Mouse (Mus musculus) macrophage (primary cell): ENCODE measurements around the gene Copz2. TPM values are rescaled to one million over a fixed set of nuclear protein-coding genes. Genes with fewer than 3 reads are reported as not detected.
"Not testable (repeated sequence)": the region's sequence is repeated elsewhere in the genome, so short reads cannot be mapped to it uniquely, and the experiment has no call there.

Experiments used
- H3K27ac ChIP-seq: fragments of 350-480 bp; formaldehyde crosslinking; 2 replicates; pipeline ENCODE4 v1.9.0; 2021
- H3K36me3 ChIP-seq: fragments of 350-480 bp; formaldehyde crosslinking; 2 replicates; pipeline ENCODE4 v1.9.0; 2021; ENCODE audit errors: inconsistent target
- H3K4me3 ChIP-seq: fragments of 350-480 bp; formaldehyde crosslinking; 2 replicates; pipeline ENCODE4 v1.9.0; 2021; ENCODE audit errors: inconsistent target
- H3K79me2 ChIP-seq: fragments of 350-480 bp; formaldehyde crosslinking; 2 replicates; pipeline ENCODE4 v1.9.0; 2021; ENCODE audit errors: inconsistent target
- WGBS: methylation state at CpG from one replicate; pipeline ENCODE4 v1.1.7; 2026; ENCODE audit warnings: inconsistent platforms; ENCODE audit not compliant: missing documents; 5-methylcytosine and 5-hydroxymethylcytosine counted together
- polyA plus RNA-seq: library from polyadenylated mRNA; stranded (reverse); fragments of 250-400 nt; gene quantifications from 3 replicates; pipeline ENCODE4 v1.2.4, GENCODE M21; 2018; ENCODE audit warnings: inconsistent platforms

Gene Copz2
- polyA plus RNA-seq, 1 experiment from 2014 or later, result 23.0 TPM

DNA sequence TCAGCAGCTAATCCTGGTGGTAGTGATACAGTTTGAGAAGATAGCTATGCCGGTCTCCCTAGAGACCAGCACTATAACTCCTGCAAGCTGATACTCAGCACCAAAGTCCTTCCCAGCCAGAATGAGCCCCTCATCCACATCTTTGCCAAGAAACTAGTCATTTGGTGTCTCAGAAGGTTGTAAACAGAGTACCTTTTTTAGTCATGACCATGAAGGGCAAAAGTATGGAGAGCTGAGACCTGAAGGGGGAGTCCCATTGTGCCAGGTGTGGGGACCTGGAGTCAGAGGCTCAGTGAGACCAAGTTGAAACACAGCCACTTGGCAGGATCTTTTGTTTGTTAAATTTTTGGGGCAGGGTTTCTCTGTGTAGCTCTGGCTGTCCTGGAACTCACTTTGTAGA is 15.5 kb upstream of the Copz2 start:
- WGBS, result 94% methylated on average over 1 of the region's 1 CpGs

DNA sequence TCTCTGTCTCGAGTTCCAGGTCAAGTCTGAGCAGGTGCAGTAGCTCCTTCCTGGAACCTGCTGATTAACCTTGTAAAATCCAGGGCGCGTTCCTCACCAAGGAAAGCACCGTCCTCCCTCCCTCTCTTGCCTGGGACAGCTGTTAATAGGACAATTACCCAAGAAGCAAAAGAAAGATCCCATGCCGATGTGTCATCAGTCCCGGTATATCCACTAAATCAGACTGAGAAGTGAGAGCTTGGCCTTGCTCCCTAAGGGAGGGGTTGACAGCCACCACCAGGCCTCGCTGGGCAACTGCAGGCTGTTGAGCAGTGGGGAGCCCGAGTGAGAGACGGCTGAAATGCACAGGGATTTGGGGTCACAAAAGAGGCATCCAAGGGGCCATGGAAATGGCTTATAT is 12.4 kb upstream of the Copz2 start:
- H3K27ac ChIP-seq, result peak overlapping the region; percentile 55
- no peak overlapping the region for H3K4me3 ChIP-seq
- H3K79me2 ChIP-seq, result no peaks in the 10 kb centered on the region
- 55% methylated on average over 9 of the region's 9 CpGs for WGBS
- no peaks in the 10 kb centered on the region for H3K36me3 ChIP-seq

More for the DNA sequence above, 15.5 kb upstream of the Copz2 start:
- H3K27ac ChIP-seq, result no peak overlapping the region
- H3K79me2 ChIP-seq, result peaks cover 1% of the 10 kb centered on the region; the same call in 1 of the 2 replicates
- no peaks in the 10 kb centered on the region for H3K36me3 ChIP-seq
- H3K4me3 ChIP-seq, result no peak overlapping the region

- WGBS, result 84% methylated on average over 4 of the region's 4 CpGs
- H3K36me3 ChIP-seq, result no peaks in the 10 kb centered on the region
- no peaks in the 10 kb centered on the region for H3K79me2 ChIP-seq
- no peak overlapping the region for H3K27ac ChIP-seq
- no peak overlapping the region for H3K4me3 ChIP-seq
These were observed 11.3 kb upstream of the Copz2 start for GRCm38 (mm10) chr11:96838341-96838740.

DNA sequence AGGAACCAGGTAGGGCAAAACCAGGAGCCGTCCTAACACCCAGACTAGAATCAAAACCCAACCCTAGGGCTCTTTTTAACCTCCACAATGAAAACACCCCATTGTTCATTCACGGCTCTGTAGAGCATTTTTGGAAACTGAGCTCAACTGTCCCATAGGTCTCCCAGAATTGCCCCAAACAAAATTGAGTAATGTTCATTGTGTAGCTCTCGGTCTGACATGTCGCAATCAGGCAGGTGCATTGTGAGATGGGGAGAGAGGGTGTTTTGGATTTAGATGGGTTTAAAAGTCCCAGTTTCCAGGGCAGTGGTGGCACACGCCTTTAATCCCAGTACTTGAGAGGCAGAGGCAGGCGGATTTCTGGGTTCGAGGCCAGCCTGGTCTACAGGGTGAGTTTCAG is 10.2 kb upstream of the Copz2 start:
- Histone ChIP-seq H3K4me3 (no peak overlapping the region), H3K36me3 (no peaks in the 10 kb centered on the region), H3K27ac (no peak overlapping the region), H3K79me2 (no peaks in the 10 kb centered on the region)
- WGBS, result 81% methylated on average over 7 of the region's 7 CpGs

DNA sequence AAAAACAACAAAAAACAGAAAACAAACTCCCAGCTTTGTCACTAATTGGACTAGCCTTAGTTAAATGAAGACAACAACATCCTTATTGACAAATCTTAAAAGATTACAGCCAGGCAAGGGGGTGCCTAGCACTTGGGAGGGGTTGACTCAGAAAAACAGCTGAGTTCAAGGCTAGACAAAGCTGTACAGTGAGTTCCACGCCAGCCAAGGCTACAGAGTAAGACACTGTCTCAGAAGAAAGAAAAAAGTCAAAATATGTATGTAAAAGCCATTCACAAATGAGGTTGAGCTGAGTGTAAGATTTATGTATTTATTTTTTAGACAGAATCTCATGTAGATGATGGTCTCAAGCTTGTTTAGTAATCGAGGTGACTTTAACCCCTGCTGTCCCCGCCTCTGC is 9.8 kb upstream of the Copz2 start:
- 85% methylated on average over 3 of the region's 3 CpGs for WGBS
- Histone ChIP-seq H3K36me3 (no peaks in the 10 kb centered on the region), H3K4me3 (no peak overlapping the region), H3K79me2 (no peaks in the 10 kb centered on the region), H3K27ac (no peak overlapping the region)

GRCm38 (mm10) chr11:96840290-96840689 is 9.4 kb upstream of the Copz2 start:
- no peak overlapping the region for H3K4me3 ChIP-seq
- no peaks in the 10 kb centered on the region for H3K79me2 ChIP-seq
- no peaks in the 10 kb centered on the region for H3K36me3 ChIP-seq
- 84% methylated on average over 8 of the region's 8 CpGs for WGBS
- H3K27ac ChIP-seq, result no peak overlapping the region

GRCm38 (mm10) chr11:96843627-96844026 is 6.0 kb upstream of the Copz2 start:
- Histone ChIP-seq H3K79me2 (no peaks in the 10 kb centered on the region), H3K4me3 (no peak overlapping the region), H3K36me3 (no peaks in the 10 kb centered on the region), H3K27ac (no peak overlapping the region)
- WGBS, result 75% methylated on average over 3 of the region's 3 CpGs

DNA sequence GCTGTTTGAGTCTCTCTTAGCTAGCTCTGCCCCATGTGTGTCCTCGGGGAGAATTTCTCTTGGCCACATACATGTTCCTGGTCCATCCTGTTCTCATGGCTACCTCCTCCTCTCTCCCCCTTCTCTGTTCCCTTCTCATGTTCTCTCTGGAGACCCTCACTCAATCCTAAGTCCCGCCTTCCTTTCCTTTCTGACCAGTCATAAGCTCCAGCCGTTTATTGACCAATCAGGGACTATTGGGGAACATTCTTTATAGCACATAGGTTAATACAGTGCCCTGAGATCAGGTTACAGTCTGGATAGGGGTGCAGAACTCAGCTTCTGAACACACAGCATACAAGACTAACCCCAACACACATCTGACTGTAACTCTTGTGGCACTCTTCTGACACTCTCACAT is 2.4 kb upstream of the Copz2 start:
- WGBS, result 79% methylated on average over 3 of the region's 3 CpGs
- no peaks in the 10 kb centered on the region for H3K79me2 ChIP-seq
- H3K4me3 ChIP-seq, result no peak overlapping the region
- H3K36me3 ChIP-seq, result no peaks in the 10 kb centered on the region
- H3K27ac ChIP-seq, result no peak overlapping the region

DNA sequence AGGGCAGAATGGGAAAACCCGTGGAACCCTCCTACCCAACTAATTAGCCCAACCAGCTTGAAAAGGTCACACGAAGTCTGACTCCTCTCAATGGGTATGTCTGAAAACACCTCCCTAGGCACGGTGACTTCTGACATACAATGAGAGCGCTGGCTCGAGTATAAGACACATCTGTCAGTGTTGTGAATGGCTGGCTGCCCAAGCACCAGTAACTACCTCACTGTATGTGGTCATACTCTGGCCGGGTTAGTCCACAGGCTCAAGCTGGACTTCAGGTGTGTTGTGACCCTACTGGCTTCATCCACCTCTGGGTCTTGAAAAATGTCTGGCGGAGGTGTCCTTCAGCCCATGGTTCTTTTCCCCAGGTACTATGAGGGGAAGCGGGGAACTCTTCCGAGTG is 976 bp upstream of the Copz2 start:
- no peak overlapping the region for H3K4me3 ChIP-seq
- 83% methylated on average over 9 of the region's 9 CpGs for WGBS
- H3K27ac ChIP-seq, result no peak overlapping the region
- H3K36me3 ChIP-seq, result no peaks in the 10 kb centered on the region
- no peaks in the 10 kb centered on the region for H3K79me2 ChIP-seq

DNA sequence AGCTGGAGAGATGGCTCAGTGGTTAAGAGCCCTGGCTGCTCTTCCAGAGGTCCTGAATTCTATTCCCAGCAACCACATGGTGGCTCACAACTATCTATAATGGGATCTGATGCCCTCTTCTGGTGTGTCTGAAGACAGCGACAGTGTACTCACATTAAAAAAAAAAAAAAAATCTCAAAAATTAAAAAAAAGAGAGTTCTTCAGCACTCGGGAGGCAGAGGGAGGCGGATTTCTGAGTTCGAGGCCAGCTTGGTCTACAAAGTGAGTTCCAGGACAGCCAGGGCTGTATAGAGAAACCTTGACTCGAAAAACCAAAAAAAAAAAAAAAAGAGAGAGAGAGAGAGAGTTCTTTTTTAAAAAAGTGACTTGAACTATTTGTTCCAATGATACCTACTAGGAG is 525 bp upstream of the Copz2 start:
- not testable (repeated sequence) for H3K27ac ChIP-seq, H3K79me2 ChIP-seq, H3K36me3 ChIP-seq
- peak overlapping the region; percentile 13; the same call in 1 of the 2 replicates for H3K4me3 ChIP-seq
- 81% methylated on average over 4 of the region's 5 CpGs for WGBS

DNA sequence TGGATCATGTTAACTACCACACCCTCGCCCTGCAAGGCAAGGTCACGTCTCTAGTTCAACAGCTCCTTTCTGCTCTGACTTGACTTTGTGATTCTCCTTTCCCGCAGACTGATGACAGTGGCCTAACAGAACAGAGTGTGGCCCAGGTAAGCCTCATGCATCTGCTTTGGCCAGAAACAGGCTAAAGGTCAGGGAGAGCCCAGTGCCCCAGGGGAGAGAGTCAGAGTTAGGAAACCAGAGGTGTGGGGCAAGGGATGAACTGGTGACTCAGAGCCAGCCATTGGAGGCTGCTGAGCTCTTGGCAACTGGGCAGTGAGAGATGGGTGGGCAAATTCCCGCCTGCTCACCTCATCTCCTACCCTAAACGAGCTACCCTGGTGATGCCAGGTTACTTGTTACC is 7.8 kb downstream of the Copz2 start:
- 93% methylated on average over 5 of the region's 5 CpGs for WGBS
- no peaks in the 10 kb centered on the region for H3K36me3 ChIP-seq
- no peak overlapping the region for H3K27ac ChIP-seq
- H3K4me3 ChIP-seq, result no peak overlapping the region
- no peaks in the 10 kb centered on the region for H3K79me2 ChIP-seq

- no peaks in the 10 kb centered on the region for H3K79me2 ChIP-seq
- H3K36me3 ChIP-seq, result no peaks in the 10 kb centered on the region
- H3K27ac ChIP-seq, result no peak overlapping the region
- H3K4me3 ChIP-seq, result no peak overlapping the region
- WGBS, result 71% methylated on average over 4 of the region's 4 CpGs
These were observed 10.0 kb downstream of the Copz2 start for GRCm38 (mm10) chr11:96859635-96860034.

DNA sequence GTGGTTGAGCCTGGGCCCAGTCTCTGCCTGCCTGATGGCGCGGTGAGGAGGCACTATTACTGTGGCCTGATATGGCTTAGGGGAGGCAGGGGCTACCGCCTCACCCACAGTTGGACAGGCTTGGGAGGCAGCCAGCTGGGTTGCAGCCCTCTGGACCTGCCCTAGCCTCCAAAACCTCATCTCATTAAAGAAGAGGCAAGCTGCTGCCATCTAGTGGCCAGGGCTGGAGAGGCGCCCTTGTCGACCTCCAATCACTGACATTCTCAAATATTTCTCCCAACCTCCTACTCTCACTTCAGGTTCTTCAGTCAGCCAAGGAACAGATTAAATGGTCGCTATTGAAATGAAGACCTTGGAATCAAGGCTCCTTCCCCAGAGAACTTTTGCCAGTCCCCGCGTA is 10.9 kb downstream of the Copz2 start:
- WGBS, result 27% methylated on average over 6 of the region's 8 CpGs
- no peak overlapping the region for H3K4me3 ChIP-seq

DNA sequence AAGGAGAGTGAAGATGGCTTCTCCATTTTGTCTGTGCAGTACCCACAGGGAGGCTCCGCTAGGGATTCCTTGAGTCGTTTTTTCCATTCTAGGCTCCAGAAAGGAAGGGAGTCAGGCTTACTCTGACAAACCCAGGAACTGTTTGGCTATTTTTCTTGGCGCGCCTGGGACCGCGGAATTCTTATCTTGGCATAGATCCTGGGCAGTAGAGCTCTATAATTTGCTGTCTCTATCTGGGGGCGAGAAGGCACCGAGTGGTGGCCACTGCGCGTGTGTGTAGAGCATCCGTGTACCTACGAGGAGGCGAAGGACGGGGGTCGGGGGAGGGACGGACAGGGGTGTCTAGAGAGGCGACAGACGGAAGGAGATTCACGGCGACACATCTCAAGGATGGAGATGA is 11.8 kb downstream of the Copz2 start:
- WGBS, result 4% methylated on average over 20 of the region's 20 CpGs
- Histone ChIP-seq H3K36me3 (no peaks in the 10 kb centered on the region), H3K27ac (no peak overlapping the region), H3K79me2 (no peaks in the 10 kb centered on the region), H3K4me3 (peak overlapping the region; percentile 28)

More for the DNA sequence above, 10.9 kb downstream of the Copz2 start:
- Histone ChIP-seq H3K36me3 (no peaks in the 10 kb centered on the region), H3K79me2 (no peaks in the 10 kb centered on the region), H3K27ac (no peak overlapping the region)

DNA sequence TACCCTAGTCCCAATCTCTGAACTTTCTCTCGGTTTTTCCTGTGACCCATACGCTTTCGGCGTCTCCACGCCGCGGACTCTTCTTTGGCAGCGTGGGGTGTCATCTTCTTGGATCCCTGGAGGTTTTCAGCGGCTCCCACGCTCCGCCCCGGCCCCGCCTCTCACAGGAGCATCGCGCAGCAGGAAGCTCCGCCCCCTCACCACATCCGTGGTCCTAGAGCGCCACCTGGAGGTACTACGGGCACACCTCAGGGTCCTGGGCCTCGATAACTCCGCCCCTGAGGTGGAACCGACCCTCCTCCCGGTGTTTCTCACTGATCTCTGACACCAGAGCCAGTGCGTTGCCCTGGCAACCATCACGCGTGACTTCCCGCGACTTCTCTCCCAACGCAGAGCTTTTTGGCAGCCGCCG is 12.2 kb downstream of the Copz2 start:
- H3K79me2 ChIP-seq, result no peaks in the 10 kb centered on the region
- peak overlapping the region; percentile 28 for H3K4me3 ChIP-seq
- no peak overlapping the region for H3K27ac ChIP-seq
- WGBS, result under 1% methylated on average over 31 of the region's 31 CpGs
- no peaks in the 10 kb centered on the region for H3K36me3 ChIP-seq

DNA sequence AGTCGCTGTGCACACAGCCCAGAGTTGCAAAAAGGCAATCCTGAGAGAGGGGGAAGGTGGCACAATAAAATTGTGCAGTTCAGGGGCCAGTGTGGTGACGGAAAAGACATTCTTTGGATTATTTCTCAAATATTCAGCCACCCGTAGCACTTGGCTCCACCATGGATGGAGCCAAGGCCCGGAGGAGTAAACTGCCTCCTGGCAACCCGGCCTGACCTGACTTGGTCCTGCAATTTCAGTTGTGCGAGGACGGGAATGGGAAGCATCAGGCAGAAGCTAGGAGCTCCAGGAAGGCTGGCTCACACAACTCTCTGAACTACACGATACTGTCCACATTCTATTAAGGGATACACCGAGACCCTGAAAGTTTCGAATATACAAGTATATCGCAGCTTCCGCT is 12.9 kb downstream of the Copz2 start:
- H3K27ac ChIP-seq, result no peak overlapping the region
- no peaks in the 10 kb centered on the region for H3K79me2 ChIP-seq
- no peak overlapping the region for H3K4me3 ChIP-seq
- WGBS, result 94% methylated on average over 12 of the region's 12 CpGs
- H3K36me3 ChIP-seq, result no peaks in the 10 kb centered on the region
